9 mouse cellular contexts compared by ENCODE assay signal in genomic region chr2:163205262-163205647, GRCm38 (mm10). TPM values are rescaled to one million over a fixed set of nuclear protein-coding genes. Genes with fewer than 3 reads are reported as not detected.
DNase-seq lines count a peak whose midpoint lies in the region; ATAC-seq and TF ChIP-seq lines count a peak whose summit lies in the region.
"Had no signal": no experiment of that assay in that cellular context is flagged by ENCODE, and none has a peak within 500 bp of the region (broad histone marks: within the 10 kb centered on the region; RNA-seq: fewer than 3 reads in every experiment).

No protein-coding gene starts in this region.

- TF ChIP-seq CTCF in kidney, postnatal 0 days (IDR thresholded peaks at IDR 0.05; ENCODE audit: low read depth) = no peak

- H3K36me3 ChIP-seq in kidney, postnatal 0 days (ENCODE audit: insufficient read depth, low read length) = no peaks in the 10 kb centered on the region
- H3K36me3 ChIP-seq in forebrain, embryonic 11.5 days (ENCODE audit: control insufficient read depth, insufficient read depth, low read length) = no peaks in the 10 kb centered on the region
- H3K36me3 ChIP-seq in intestine, embryonic 15.5 days = no peaks in the 10 kb centered on the region
- H3K36me3 ChIP-seq in neural tube, embryonic 11.5 days (ENCODE audit: control insufficient read depth, insufficient read depth, low read length) = no peaks in the 10 kb centered on the region
- H3K36me3 ChIP-seq: liver, embryonic 13.5 days had no signal

- ATAC-seq in kidney, postnatal 0 days (replicated peaks; ENCODE audit: low FRiP score, low read depth) = no peak
- no peak for ATAC-seq in forebrain, embryonic 11.5 days (replicated peaks; ENCODE audit: low FRiP score)
- ATAC-seq in intestine, embryonic 15.5 days = no peak
- ATAC-seq in neural tube, embryonic 11.5 days (ENCODE audit: insufficient read depth, low FRiP score, low TSS enrichment) = no peak

- H3K9ac ChIP-seq in kidney, postnatal 0 days (ENCODE audit: low read depth, low read length) = no peak overlapping the region
- peak overlapping the region; percentile 80 for H3K9ac ChIP-seq in forebrain, embryonic 11.5 days (ENCODE audit: low read length)
- H3K9ac ChIP-seq in intestine, embryonic 15.5 days = no peak overlapping the region
- no peak overlapping the region; the same call in 1 of the 2 replicates for H3K9ac ChIP-seq in neural tube, embryonic 11.5 days (ENCODE audit: low read length)
- H3K9ac ChIP-seq: liver, embryonic 13.5 days had no signal

- no peak for DNase-seq in kidney, postnatal 0 days (ENCODE audit: low spot score)
- no peak for DNase-seq in kidney, postnatal 10 days
- DNase-seq in forebrain, embryonic 11.5 days (ENCODE audit: low spot score) = peak; percentile 55
- DNase-seq in neural tube, embryonic 11.5 days (ENCODE audit: low spot score) = no peak
- no peak for DNase-seq in cerebellum, adult 9-10 months
- DNase-seq in kidney, postnatal 4 days = no peak
- DNase-seq in kidney, adult 18-20 months = no peak
- DNase-seq: liver, embryonic 13.5 days had no signal

- H3K9me3 ChIP-seq in kidney, postnatal 0 days (replicated peaks; ENCODE audit: low read length) = no peaks in the 10 kb centered on the region; the same call in 1 of the 2 replicates
- H3K9me3 ChIP-seq in forebrain, embryonic 11.5 days (ENCODE audit: control insufficient read depth, low read length) = no peaks in the 10 kb centered on the region; the same call in 1 of the 2 replicates
- no peaks in the 10 kb centered on the region for H3K9me3 ChIP-seq in intestine, embryonic 15.5 days
- H3K9me3 ChIP-seq in neural tube, embryonic 11.5 days (ENCODE audit: control insufficient read depth, low read length) = no peaks in the 10 kb centered on the region
- H3K9me3 ChIP-seq: liver, embryonic 13.5 days had no signal

- H3K4me2 ChIP-seq in kidney, postnatal 0 days (ENCODE audit: low read length) = 0 out of 2 replicates have a peak overlapping the region, but pooled peaks have one; percentile 75
- H3K4me2 ChIP-seq in forebrain, embryonic 11.5 days (ENCODE audit: low read depth, low read length, severe bottlenecking) = peak overlapping the region; percentile 89
- peak overlapping the region; percentile 98 for H3K4me2 ChIP-seq in intestine, embryonic 15.5 days (replicated peaks)
- peak overlapping the region; percentile 86 for H3K4me2 ChIP-seq in neural tube, embryonic 11.5 days (ENCODE audit: low read depth)

- peaks cover 8% of the 10 kb centered on the region; the same call in 1 of the 2 replicates for H3K4me1 ChIP-seq in kidney, postnatal 0 days (replicated peaks; ENCODE audit: insufficient read depth, low read length)
- peaks cover 19% of the 10 kb centered on the region for H3K4me1 ChIP-seq in forebrain, embryonic 11.5 days (replicated peaks; ENCODE audit: control insufficient read depth, insufficient read depth, low read length)
- H3K4me1 ChIP-seq in intestine, embryonic 15.5 days (replicated peaks) = peaks cover 18% of the 10 kb centered on the region
- H3K4me1 ChIP-seq in neural tube, embryonic 11.5 days (ENCODE audit: control insufficient read depth, insufficient read depth, low read length) = peaks cover 21% of the 10 kb centered on the region

- peak overlapping the region; percentile 42; the same call in 1 of the 2 replicates for H3K4me3 ChIP-seq in kidney, postnatal 0 days (replicated peaks; ENCODE audit: low read depth, low read length)
- peak overlapping the region; percentile 67 for H3K4me3 ChIP-seq in forebrain, embryonic 11.5 days (ENCODE audit: low read depth, low read length)
- H3K4me3 ChIP-seq in intestine, embryonic 15.5 days (replicated peaks) = peak overlapping the region; percentile 56
- H3K4me3 ChIP-seq in neural tube, embryonic 11.5 days (ENCODE audit: low read depth, low read length) = peak overlapping the region; percentile 61

- WGBS in kidney, postnatal 0 days = 3% methylated on average over 6 of the region's 6 CpGs
- 3% methylated on average over 6 of the region's 6 CpGs for WGBS in forebrain, embryonic 11.5 days
- WGBS in intestine, embryonic 15.5 days = 8% methylated on average over 6 of the region's 6 CpGs
- WGBS in neural tube, embryonic 11.5 days = 0% methylated on average over 6 of the region's 6 CpGs

- peaks cover 42% of the 10 kb centered on the region for H3K27me3 ChIP-seq in kidney, postnatal 0 days (ENCODE audit: insufficient read depth, low read length)
- H3K27me3 ChIP-seq in forebrain, embryonic 11.5 days (ENCODE audit: control insufficient read depth, insufficient read depth, low read length) = peaks cover 6% of the 10 kb centered on the region
- H3K27me3 ChIP-seq in intestine, embryonic 15.5 days (replicated peaks) = peaks cover 35% of the 10 kb centered on the region
- H3K27me3 ChIP-seq in neural tube, embryonic 11.5 days (ENCODE audit: control insufficient read depth, insufficient read depth, low read length) = peaks cover 26% of the 10 kb centered on the region

- no peak overlapping the region for H3K27ac ChIP-seq in kidney, postnatal 0 days
- H3K27ac ChIP-seq in forebrain, embryonic 11.5 days (ENCODE audit: low read depth, low read length) = no peak overlapping the region
- H3K27ac ChIP-seq in intestine, embryonic 15.5 days = no peak overlapping the region
- H3K27ac ChIP-seq in neural tube, embryonic 11.5 days (ENCODE audit: low read depth, low read length) = no peak overlapping the region
- H3K27ac ChIP-seq: liver, embryonic 13.5 days had no signal

RNA-seq across cellular contexts. Expression of gene Tox2, which starts 2.3 kb away (rescaled TPM):
- polyA plus RNA-seq in kidney, postnatal 0 days (2015; fragmentation: Nextera tagmentation; extraction: Ambion mirVana) = 0.61 and 1.1 TPM in 2 replicates
- polyA plus RNA-seq in forebrain, embryonic 11.5 days (2014; fragmentation: Nextera tagmentation; extraction: Ambion mirVana) = 35.0 and 35.5 TPM in 2 replicates
- 5.0 and 6.1 TPM in 2 replicates for polyA plus RNA-seq in intestine, embryonic 15.5 days (2015; fragmentation: Nextera tagmentation; extraction: Ambion mirVana)
- 18.0 and 20.3 TPM in 2 replicates for polyA plus RNA-seq in neural tube, embryonic 11.5 days (2014; fragmentation: Nextera tagmentation; extraction: Ambion mirVana)
